Mouse (Mus musculus): Measurements from ENCODE around the gene Snap91.

Snap91 gene

DNA sequence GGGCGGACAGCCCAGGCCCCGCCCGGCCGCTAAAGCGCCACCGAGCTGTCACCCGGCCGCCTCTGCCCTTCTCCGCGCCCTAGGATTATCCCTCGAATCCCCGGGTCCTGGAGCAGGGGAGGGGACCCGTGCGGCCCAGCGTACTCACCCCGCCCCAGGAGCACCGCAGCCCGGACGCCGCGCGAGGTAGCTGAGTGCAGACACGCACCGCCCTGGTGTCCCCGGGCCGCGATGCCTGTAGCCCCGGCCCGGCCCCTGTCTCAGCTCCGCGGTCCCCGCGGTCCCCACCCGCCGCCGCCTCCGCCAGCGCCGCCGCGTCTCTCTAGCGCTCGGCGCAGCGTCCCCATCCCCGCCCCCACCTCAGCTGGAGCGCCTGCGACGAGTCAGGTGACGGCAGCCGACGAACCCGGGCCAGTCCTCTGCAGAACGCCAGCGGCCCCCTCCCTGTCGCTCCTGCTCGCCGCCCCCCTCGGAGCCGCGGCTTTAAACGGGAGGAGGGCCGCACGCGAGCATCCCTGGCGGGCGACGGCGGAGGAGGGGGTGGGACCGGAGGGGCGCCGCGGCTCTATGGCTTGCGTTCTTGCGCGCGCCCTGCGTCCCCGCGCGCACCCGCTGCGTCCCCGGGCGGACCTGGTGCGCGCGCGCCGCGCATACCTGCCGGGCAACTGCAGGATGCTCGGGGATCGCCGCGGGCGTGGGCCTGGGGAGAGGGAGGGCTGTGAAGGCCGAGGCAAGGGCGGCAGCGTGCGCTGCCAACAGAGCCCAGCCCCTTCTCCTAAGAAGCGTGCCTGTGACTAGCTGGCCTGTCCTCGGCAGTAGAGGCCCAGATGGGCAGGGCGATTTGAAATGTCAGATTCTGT lies at the start of gene Snap91:
Gene Snap91 (minus strand): TSS at position 542 of the 860 bp plus-strand sequence.
- peak in 1 of 2 experiments; percentile 26 for DNase-seq (ENCODE audit: low spot score in 2 of 2)

DNA sequence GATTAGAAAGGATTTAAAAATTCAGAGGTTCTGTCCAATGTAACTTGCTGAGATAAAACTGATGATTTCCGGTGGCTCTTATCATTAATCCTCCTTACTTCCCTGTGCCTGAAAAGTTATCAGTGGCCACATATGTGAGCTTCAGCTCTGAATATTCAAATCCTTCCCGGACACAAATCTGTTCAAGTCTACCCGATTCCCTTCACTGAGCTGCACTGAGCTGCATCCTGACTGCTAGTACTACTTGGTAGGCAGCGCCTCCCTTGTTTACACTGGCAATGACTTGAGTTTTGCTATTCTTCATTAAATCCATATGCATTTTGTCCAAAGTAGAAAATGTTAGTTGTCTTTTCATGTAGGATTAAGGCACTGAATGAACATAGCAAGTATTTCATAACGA lies 46.1 kb upstream of the Snap91 start:
- no peak for DNase-seq (ENCODE audit: low spot score in 2 of 2)

DNA sequence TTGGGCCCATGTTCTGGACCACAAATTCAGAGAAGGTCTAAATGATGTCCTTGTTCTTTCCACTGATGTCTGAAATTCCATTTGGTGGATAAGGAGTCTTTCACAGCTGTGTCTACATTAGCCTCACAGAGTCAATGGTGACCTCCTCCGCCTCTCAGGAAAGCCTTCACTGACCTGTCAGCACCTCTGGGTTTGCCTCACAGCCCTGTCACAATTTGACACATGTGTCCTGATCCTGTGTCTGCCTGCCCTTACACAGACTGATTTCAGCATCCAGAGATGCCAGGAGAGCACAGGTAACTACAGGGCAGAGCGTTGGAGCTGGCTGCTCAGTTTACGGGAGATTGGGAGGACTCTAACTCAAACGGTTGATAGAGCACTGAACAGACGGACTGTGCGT lies 45.2 kb upstream of the Snap91 start:
- DNase-seq (ENCODE audit: low spot score in 2 of 2), result no peak

DNA sequence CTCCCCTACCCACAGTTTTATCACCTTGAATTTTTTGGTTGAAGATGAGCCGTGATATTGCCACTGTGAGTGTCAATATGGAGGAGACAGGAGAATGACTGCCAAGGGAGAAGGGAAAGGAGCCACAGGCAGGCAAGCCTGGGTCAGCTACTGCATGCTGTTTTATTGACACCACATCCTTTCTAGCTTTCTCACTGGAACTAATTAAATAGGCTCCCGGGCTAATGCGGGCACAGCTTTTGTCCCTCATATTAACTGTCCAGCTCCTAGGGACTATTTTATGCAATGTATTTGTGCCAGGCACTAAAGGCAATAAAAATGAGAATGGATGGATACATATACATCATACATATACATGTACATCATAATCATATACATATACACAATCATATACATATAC lies 42.0 kb upstream of the Snap91 start:
- no peak for DNase-seq (ENCODE audit: low spot score in 2 of 2)

DNA sequence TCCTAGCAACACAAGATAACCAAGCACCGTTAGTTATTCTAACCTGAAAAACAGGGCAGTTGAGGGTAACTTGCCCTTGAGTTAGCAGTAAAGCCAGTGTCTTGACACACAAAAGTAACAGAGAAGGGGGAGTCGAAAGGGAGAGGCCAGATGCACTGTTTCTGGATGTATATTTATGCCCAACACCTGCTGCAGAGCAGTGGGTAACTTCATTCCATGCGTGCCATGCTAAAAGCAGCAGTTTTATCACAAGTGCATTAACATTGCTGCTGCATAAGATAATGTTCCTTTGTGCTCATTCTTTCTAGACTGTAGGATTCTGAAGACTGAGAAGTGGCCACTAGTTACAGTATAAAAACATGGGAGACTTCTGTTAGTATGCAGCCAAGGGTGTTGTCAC lies 36.1 kb upstream of the Snap91 start:
- DNase-seq (ENCODE audit: low spot score in 2 of 2), result no peak

GRCm38 (mm10) chr9:86899502-86900199 lies 19.2 kb upstream of the Snap91 start:
- DNase-seq (ENCODE audit: low spot score in 2 of 2), result no peak

GRCm38 (mm10) chr9:86879216-86880112 lies 990 bp downstream of the Snap91 start:
- peak in 1 of 2 experiments; percentile 12 for DNase-seq (ENCODE audit: low spot score in 2 of 2)

GRCm38 (mm10) chr9:86878716-86879115 lies 1.7 kb downstream of the Snap91 start:
- DNase-seq (ENCODE audit: low spot score in 2 of 2), result no peak

- no peak for DNase-seq (ENCODE audit: low spot score in 2 of 2)
These were observed 6.8 kb downstream of the Snap91 start for GRCm38 (mm10) chr9:86873681-86874080.

GRCm38 (mm10) chr9:86869586-86870338 lies 10.7 kb downstream of the Snap91 start:
- DNase-seq (ENCODE audit: low spot score in 2 of 2), result no peak

DNA sequence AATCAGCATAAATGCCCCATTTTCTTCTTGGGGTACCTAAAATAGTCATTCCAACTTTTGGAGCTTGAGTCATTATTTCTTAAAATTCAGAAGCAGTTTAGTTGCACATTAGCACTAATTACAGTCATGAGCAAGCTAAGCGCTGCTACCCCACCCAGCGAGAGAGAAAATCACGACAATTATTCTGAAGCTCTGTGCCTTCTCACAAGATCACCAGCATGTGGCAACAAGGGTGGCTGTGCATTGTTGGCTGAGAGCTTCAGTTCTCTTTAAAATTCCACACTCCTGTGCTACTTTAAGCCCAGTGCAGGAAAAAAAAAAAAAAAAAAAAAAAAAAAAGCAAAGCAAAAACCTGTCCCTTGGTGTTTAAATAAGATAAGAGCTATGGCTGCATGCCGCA lies 22.4 kb downstream of the Snap91 start:
- DNase-seq (ENCODE audit: low spot score in 2 of 2), result no peak

DNA sequence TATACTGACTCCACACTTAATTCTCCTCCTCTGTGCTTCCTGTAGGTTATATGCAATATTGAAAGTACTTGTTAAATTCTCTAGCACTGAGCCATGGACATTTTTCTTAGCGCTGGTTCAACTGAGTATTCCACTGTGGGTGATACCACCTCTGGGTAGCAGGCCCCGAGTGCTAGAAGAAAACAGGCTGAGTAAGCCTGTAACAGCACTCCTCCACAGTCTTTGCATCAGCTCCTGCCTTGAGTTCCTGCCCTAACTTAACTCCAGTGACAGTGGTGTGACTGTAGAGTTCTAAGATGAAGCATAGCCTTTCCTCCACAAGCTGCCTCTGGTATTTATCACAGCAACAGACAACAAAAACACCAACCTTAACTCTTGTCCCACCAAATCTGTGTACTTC lies 22.8 kb downstream of the Snap91 start:
- DNase-seq (ENCODE audit: low spot score in 2 of 2), result no peak

GRCm38 (mm10) chr9:86852861-86853260 lies 27.6 kb downstream of the Snap91 start:
- DNase-seq (ENCODE audit: low spot score in 2 of 2), result no peak

DNA sequence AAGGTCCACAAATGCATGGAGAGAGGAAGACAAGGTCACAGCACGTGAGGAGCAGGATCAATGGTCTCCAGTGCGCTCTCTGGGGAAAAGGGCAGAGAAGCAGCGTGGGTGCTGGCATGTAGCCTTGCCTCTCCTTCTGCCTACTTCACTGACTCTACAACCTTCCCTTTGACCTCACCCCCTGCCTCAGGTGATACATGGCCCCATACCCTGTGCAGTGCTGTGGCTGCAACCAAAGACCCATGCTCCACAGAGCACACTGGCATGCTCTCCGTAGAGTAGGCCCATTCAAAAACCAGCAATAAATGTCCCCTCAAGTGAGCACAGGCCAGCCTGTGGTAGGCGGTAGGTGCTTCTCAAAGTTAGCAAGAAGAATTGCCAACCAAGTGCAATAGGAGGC lies 28.8 kb downstream of the Snap91 start:
- no peak for DNase-seq (ENCODE audit: low spot score in 2 of 2)

- DNase-seq (ENCODE audit: low spot score in 2 of 2), result no peak
These were observed 29.8 kb downstream of the Snap91 start for GRCm38 (mm10) chr9:86850452-86851207.

- no peak for DNase-seq (ENCODE audit: low spot score in 2 of 2)
These were observed 36.6 kb downstream of the Snap91 start for GRCm38 (mm10) chr9:86843747-86844353.

- DNase-seq (ENCODE audit: low spot score in 2 of 2), result no peak
These were observed 50.7 kb downstream of the Snap91 start for GRCm38 (mm10) chr9:86829792-86830191.

DNA sequence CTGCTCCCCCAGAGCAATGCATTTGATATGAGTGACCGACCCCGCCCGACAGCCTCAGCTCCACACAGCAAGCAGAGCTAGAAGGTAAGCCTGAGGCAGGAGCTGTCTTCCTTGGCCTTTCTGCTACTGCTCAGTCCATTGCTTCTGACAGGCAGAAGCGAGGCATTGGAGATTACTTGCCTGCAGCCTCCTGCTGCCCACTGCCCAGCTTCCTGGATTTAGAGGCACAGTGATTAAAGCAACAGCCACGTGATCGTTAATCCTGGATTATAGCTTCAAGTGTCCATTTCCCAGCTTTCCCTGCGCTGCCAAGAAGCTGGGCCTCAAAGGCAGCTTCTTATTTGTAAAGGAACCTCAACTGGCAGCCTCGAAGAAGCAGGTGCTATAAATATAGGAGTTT lies 51.4 kb downstream of the Snap91 start:
- DNase-seq (ENCODE audit: low spot score in 2 of 2), result no peak

DNA sequence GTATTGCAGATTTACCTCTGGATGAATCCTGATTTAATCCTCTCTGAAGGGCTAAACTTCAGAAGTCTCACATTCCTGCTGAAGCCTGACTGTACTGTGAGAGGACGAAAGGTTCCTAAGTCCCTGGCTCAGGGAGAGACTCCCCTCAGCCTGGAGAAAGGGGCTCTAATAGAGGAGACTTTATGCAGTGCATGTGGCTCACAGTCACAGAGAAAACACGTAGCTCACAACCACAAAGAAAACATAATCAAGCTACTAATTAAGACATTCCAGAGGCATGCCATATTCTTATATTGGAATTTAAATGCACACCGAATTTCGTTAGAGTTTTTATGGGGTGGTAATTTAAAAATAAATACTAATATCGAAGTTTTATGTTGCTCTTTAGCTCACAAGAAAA lies 61.1 kb downstream of the Snap91 start:
- DNase-seq (ENCODE audit: low spot score in 2 of 2), result no peak

GRCm38 (mm10) chr9:86817673-86818072 lies 62.8 kb downstream of the Snap91 start:
- no peak for DNase-seq (ENCODE audit: low spot score in 2 of 2)
